Mouse (Mus musculus) kidney, adult 9 months (tissue): ENCODE results near the gene Zfp329.
"Not testable (repeated sequence)": the region's sequence is repeated elsewhere in the genome, so short reads cannot be mapped to it uniquely, and the experiment has no call there.

Source experiments
- DNase-seq: peaks from one replicate; pipeline ENCODE4 v3.0.0; 2022

Zfp329 gene

GRCm38 (mm10) chr7:12818521-12819295, at the start of gene Zfp329:
Gene Zfp329 (minus strand): TSS chr7:12818858.
- peak; percentile 92 for DNase-seq

- no peak for DNase-seq
Measured at GRCm38 (mm10) chr7:12835779-12836178, 17.1 kb upstream of the Zfp329 start.

- DNase-seq: peak; percentile 33
Measured at GRCm38 (mm10) chr7:12835193-12835671, 16.6 kb upstream of the Zfp329 start.

GRCm38 (mm10) chr7:12834162-12835120, 15.8 kb upstream of the Zfp329 start, which contains the start of gene Zfp110:
Gene Zfp110 (plus strand): TSS chr7:12834761.
- peak; percentile 91 for DNase-seq

GRCm38 (mm10) chr7:12815566-12815965, 3.1 kb downstream of the Zfp329 start:
- no peak for DNase-seq

- DNase-seq: no peak
Measured at GRCm38 (mm10) chr7:12803727-12804071, 15.0 kb downstream of the Zfp329 start.

GRCm38 (mm10) chr7:12802866-12803726, 15.6 kb downstream of the Zfp329 start, which contains the start of gene Zscan18:
Gene Zscan18 (minus strand): TSS chr7:12803635.
- DNase-seq: peak; percentile 50

GRCm38 (mm10) chr7:12799554-12799953, 19.1 kb downstream of the Zfp329 start:
- DNase-seq: no peak

- DNase-seq: no peak
Measured at GRCm38 (mm10) chr7:12797971-12798370, 20.7 kb downstream of the Zfp329 start.

- DNase-seq: not testable (repeated sequence)
Measured at GRCm38 (mm10) chr7:12792624-12793023, 26.0 kb downstream of the Zfp329 start.

- no peak for DNase-seq
Measured at GRCm38 (mm10) chr7:12788025-12788424, 30.6 kb downstream of the Zfp329 start.

- no peak for DNase-seq
Measured at GRCm38 (mm10) chr7:12787333-12787732, 31.3 kb downstream of the Zfp329 start.

- peak; percentile 43 for DNase-seq
Measured at GRCm38 (mm10) chr7:12780151-12780830, 38.4 kb downstream of the Zfp329 start.

- no peak for DNase-seq
Measured at GRCm38 (mm10) chr7:12779782-12780150, 38.9 kb downstream of the Zfp329 start.

- DNase-seq: no peak
Measured at GRCm38 (mm10) chr7:12779141-12779540, 39.5 kb downstream of the Zfp329 start.

- peak; percentile 89 for DNase-seq
Measured at GRCm38 (mm10) chr7:12774606-12775005, 44.1 kb downstream of the Zfp329 start.

GRCm38 (mm10) chr7:12774111-12774510, 44.5 kb downstream of the Zfp329 start:
- no peak for DNase-seq
